Mouse (Mus musculus) gonadal fat pad, adult 2 months (tissue): ENCODE data around the gene Hba-a1. TPM values are rescaled to one million over a fixed set of nuclear protein-coding genes. Genes with fewer than 3 reads are reported as not detected.
"Not testable (repeated sequence)": the region's sequence is repeated elsewhere in the genome, so short reads cannot be mapped to it uniquely, and the experiment has no call there.

ENCODE experiments used
- DNase-seq: peaks from one replicate; pipeline ENCODE4 v3.0.0-alpha.2; 2012; ENCODE audit warnings: low read depth
- polyA plus RNA-seq: library from polyadenylated mRNA; depleted of rRNA; stranded (reverse); fragments of >200 nt; gene quantifications from 2 replicates; pipeline ENCODE4 v1.2.3, GENCODE M21; 2012

Hba-a1 gene
- polyA plus RNA-seq, 1 experiment, result 903 TPM

DNA sequence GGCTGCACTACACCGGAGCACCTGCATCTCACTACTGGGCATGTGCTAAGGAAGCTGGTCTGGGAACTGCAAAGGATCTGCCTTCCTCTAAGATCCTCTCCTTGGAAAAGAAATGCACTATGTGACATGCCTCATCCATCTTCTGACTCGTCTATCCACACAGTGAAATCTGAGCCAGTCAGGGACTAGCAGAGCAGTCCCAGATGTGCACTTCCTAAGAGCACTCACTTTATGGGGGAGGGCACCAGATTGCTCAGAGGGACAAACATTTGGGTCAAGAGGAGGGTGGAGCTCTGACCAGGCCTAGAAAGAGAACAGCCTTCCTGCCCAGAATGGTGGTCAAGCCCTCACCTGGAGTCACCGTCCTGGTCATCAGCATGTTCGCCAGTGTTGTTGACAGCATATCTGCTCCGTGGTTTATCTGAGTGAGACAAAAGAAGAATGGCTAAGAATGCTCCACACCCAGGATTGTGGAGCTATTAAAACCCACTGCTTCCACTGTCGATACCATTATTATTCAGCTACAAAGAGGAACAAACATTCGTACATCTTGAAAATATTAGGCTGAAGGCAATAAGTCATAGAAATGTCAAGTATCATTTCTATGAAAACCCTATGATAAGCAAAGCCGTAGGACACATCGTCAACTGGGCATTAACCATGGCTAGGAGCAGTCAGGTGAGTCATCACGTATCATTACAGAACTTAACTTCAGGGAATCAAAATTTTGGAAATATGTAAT, 20.5 kb upstream of the Hba-a1 start:
- no peak for DNase-seq

DNA sequence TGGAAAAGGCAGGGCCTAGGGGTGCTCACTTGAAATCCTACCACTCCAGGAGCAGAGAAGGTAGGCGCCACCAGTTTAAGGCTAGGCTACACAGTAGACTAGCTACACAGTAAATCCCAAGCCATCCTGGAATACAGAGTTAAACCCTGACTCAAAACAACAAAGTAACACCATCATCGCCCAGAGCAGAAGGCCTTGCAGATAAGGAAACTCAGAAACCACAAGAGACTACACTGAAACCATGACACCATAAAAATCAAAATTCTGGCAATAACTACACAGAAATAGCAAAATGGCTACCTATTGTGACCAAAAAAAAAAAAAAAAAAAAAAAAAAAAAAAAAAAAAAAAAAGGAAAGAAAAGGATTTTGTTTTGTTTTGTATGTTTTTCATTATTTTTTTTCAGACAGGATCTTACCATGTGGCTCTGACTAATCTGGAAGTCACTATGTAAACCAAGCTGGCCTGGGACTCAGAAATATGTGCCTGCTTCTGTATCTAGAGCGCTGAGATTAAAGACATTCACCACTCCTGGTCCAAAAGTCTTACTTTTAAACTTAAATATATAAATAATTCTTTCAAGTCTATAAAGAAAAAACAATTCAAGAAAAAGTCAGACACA, 18.1 kb upstream of the Hba-a1 start:
- DNase-seq, result no peak

DNA sequence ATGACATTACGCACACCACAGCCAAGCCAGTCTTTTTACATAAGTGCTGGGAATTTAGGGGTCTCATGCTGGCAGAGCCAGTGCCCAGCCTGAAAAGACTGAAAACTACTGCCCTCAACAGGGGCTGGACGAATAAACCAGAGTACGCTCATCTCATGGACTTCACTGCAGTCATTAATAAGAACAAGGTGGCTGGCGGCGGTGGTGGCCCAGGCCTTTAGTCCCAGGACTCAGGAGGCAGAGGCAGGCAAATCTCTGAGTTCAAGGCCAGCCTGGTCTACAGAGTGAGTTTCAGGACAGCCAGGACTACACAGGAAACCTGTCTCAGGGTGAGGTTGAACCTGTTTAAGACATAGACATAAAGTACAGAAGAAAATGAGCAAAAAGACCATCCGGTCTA, 17.1 kb upstream of the Hba-a1 start:
- DNase-seq, result no peak

DNA sequence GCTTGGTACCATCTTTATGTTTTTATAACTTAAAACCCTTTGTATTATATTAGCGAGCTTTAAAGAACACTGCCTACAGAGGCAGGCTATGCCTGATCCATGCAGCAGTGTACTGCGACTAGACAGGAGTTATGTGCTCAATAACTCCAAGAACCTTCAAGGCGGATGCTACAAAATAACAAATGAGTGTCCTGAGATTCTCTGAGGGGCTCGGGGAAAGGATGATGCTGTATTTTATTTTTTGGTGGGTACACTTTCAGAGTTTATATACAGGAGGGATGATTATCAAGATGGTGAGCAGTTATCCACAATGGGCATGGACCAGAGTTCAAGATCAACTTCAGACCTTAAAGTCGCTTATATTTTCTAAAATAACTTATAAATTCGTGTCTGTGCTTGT, 16.5 kb upstream of the Hba-a1 start:
- DNase-seq, result no peak

DNA sequence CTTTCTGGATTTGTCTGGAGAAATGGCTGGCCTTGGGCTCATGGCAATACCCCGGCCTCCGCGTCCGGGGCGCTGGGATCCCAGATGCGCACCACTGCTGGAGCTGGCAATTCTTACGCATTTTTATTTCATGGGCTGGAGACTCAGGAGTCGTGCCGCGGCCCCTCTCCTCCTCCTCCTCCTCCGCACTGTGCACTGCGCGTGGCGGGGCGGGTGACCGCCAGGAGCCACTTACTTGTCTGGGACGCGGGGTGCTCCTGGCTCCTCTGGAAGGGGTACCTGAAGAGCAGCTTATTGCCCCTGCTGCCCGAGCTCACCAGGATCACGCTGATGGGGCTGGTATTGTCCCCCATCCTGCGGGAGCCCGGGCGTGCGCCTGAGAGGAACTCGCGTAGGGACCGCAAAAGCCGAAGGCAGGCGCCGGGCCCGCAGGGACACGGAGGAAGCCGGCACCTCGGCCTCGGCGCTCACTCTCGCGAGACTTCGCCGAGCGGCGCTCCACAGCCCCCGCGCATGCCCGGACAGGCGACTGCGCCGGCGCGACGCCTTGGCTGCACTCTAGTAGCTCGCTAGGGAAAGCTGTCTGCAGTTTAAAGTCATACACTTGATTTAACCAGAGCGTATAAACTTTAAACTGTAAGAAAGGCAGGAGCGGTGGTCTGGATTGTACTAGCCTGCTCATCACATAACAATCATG, 16.0 kb upstream of the Hba-a1 start, which contains the start of gene Nprl3:
Gene Nprl3 (minus strand): TSS at position 520 of the 697 bp plus-strand sequence.
- DNase-seq, result peak; percentile 23

DNA sequence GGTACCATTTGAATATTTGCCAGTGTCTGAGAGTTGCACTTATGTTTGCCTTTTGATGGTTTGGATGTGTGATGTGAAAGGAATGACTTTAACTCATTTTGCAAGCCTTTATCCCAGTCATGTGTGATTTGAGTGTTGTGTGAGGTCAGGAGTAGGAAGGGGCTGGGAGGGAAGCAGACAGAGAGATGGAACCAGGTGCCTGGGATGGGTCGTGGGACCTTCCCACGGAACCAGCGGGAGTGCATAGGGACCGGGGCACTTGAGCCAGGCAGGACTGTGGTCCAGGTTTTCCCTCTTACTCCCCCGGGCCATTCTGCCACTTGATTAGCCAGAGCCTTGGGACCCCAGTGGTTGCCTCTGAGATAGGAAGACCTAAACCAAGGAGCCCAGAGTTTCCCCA, 15.3 kb upstream of the Hba-a1 start:
- DNase-seq, result no peak

DNA sequence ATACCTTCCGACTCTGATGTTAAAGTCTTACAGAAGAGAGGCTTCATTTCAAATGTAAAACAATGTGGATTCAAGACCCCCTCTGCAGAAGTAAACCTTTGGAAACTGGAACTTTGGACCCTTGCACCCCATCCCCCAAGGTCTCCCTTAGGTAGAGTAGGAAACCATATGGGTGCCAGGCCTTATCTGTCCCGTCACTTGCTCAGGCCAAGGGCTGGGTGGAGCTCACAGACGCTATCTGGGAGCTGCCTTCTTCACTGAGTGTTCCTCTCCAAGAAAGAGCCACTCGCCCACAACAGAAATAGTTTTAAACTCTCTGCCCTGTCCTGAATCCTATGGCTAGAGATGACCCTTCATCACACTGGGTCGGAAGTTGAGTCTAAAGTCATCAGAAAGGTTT, 14.4 kb upstream of the Hba-a1 start:
- DNase-seq, result no peak

DNA sequence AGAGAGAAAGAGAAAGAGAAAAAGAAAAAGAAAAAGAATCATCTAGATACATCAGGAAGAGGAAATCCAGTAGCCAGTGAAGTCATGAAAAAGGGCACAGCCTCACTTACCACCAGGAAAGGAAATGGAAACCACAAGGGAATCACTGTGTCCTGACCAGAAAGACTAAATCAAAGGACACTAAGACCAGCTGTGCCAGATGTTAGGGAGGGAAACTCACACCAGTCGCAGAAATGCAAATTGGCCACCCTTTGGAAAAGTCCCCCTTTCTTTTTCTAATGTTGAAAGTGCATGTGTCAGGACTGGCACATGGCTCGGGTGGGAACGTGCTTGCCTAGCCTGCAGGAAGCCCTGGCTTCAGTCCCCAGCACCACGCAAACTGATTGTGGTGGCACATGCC, 12.1 kb upstream of the Hba-a1 start:
- no peak for DNase-seq

DNA sequence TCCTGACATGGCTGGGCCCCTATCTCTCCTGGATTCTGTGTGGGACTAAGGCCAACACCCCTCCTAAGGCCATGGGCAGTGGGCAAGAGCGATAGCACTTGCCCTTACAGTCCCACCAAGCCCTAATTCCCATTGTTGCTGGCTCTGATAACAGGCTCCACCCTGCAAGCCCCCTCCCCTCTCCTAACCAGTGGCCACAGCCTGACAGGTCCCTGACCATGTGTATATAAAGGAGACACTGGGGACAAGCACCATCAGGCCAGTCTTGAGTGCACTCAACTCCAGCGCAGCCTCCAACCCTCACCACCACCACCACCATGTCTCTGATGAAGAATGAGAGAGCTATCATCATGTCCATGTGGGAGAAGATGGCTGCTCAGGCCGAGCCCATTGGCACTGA, 7.0 kb upstream of the Hba-a1 start, which contains the start of gene Hba-x:
Gene Hba-x (plus strand): TSS at position 54 of the 400 bp plus-strand sequence.
- DNase-seq, result no peak

DNA sequence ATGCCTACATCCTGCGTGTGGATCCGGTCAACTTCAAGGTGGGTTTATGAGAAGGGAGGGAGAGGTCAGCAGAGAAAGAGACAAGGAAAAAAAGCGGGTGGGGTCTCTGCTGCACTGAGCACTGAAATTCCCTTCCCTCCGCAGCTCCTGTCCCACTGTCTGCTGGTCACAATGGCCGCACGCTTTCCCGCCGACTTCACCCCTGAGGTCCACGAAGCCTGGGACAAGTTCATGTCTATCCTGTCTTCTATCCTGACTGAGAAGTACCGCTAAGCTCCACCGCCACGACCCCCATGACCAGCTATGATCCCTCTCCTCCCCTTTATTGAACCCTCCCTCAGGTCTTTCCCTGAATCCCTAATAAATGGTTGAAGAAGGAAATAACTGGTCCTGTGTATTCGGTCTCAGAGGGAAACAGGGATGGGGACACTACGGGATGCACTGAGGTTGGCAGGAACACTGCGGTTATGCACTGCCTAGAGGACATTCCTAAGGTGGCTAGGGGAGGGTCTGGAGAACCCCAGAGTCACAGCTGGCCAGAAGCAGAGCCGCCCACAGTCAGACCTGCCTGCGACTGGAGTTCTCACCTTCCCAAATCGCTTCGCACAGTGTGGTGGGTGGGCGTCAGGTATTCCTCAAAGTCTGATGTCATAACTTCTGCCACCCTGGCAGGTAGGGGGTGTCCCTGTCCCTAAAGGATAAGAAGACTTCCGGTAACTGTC, 5.4 kb upstream of the Hba-a1 start:
- DNase-seq, result no peak

DNA sequence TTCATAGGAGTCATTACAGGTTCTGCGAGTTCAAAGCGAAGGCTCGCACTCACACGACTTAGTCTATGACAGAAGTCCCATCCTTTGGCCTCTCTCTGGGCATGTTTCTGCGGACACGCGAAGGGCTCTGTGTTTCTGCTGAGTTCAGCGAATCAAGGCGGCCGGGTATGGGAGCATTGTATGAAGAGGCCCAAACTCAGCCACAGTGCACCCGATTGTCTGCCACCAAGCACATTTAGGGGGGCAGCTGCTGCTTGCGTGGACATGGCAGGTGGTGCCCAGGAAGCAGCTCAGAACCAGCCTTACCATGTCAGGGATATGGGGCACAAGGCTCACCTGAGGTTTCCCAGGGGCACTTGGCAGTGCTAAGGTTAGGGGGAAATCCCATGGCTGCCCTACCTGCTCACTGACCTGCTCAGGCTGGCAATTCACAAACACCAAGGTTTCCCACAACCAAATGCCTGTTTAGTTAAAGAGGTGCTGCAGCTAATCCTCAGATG, 4.8 kb upstream of the Hba-a1 start:
- no peak for DNase-seq

DNA sequence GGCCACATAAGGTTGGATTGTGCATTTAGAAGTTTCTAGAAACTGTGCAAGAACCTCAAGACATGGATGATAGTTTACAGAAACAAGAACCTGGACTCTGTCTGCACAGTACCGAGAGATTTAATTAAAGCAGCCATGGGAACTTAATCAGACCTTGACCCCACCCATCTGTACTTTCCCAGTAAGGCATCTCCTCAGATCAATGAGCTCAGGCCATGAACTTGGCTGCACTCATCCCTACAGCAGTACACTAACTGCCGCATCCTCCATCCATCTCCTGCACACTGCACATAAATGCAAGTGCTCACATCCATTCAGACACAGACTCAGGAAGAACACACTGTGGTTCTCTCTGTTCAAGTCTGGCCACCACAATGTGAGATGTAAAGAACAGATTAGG, 2.7 kb upstream of the Hba-a1 start:
- DNase-seq, result no peak

DNA sequence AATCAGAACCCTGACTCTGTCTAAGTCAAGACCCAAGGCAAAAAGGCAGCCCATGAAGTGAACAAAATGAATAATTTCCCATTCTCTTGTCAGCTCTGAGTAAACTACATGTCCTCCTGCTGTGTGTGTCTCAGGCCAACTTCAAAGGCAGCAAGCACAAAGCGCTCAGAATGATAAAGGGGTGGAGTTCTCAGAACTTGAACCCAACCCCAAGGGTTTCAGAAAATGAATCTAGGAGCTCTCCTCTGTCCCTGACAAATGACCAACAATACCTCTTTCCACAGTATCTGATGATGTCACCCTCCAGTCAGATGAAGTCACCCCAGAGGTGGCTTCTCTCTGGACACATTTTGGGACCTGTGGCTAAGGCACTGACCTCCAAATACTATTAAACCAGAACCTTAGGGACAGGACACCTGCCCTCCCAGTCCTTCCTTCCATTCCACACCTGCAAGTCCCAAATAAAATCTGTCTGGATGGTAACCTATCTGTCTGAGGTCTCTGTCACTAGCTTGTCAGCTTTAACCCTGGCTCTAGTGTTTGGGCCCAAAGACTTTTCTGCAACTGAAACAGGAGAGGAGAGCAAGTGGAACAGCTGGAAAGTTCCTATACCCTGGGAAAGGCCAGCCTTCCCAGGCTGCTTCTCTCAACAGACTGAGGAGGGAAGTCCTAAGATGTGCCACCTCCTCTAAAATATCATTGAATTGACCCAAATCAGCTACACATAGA, 1.7 kb upstream of the Hba-a1 start:
- DNase-seq, result no peak

DNA sequence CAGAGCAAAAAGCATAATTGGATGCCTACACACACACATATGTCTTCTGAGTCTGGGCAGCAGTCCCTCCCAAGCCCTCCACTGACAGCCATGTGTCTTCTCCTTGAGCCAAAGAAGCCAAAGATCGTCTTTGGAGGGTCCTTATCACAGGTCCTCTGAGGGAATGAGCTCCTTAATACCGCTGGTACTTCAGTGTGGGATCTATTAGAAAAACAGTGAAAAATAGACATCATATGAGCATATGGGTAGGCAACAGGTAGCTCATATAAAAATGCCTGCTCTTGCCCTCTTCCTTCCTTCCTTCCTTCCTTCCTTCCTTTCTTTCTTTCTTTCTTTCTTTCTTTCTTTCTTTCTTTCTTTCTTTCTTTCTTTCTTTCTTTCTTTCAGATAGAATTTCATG, 1.3 kb downstream of the Hba-a1 start:
- DNase-seq, result not testable (repeated sequence)

DNA sequence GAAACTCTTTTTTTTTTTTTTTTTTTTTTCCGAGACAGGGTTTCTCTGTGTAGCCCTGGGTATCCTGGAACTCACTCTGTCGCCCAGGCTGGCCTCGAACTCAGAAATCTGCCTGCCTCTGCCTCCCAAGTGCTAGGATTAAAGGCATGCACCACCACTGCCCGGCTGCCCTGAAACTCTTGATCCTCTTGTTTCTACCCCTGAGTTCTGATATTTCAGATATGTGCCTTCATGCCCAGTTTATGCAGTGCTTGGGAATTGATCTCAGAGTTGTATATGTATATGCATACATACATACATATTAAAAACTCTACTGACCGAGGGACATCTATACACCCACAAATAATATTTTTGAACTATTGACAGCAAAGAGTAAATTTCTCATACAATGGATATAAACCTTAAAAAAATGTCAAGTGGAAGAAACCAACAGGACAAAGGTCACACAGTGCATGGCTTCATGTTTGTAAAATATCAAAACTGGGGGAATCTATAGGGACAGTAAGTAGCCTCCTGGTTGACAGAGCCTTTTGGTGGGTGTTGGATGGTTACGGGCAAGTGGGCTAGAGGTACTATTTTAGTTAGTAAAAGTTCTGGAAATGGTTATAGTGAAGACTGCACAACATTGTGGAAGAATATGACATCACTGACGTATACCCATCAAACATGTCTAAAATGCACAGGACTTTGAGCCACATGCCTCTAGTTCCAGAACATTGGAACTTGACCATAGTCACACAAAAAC, 1.9 kb downstream of the Hba-a1 start:
- no peak for DNase-seq

DNA sequence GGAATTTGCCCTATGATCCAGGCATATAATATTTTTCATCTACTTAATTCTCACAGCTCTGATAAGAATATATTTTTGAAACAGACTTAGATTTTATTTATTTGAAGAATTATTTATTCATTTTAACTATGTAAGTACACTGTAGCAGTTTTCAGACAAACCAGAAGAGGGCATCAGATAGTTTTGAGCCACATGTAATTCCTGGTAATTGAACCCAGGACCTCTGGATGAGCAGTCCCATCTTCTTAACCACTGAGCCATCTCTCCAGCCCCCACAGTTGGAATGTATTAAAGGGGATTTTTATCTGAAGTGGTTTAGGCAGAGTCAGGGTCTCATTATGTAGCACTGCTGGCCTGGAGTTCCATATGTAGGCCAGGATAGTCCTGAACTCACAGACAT, 2.6 kb downstream of the Hba-a1 start:
- DNase-seq, result not testable (repeated sequence)

DNA sequence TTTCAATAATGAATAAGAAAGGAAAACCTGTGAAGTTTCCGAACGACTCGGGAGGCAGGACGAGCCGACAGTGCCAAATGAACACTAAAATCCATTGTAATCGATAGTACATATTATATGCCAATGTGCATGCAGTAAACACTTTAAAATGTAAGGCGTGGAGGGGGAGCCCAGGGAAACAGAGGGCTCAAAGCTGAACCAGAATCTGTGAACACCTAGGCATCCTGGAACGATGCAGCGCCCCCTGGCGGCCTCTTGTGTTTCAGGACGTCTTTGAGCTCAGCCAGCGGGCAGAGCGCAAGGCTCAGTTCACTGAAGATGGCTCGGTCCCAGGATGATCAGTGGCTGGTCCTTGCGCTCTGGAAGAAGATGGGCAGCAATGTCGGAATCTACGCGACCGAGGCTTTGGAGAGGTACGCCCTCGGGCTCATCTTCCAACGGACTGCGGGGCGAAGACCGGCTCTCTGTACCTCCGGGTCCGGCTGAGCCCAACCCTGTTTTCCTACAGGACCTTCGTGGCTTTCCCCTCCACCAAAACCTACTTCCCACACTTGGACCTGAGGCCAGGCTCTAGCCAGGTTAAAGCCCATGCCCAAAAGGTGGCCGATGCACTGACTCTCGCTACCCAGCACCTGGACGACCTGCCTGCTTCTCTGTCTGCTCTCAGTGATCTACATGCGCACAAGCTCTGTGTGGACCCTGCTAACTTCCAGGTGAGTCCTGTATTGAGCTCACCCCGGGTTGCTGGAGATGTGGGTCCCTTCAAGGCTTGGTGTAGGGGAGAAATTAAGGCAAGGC, 3.6 kb downstream of the Hba-a1 start, which contains the start of gene Hbq1b:
Gene Hbq1b (plus strand): TSS at position 271 of the 798 bp plus-strand sequence.
- DNase-seq, result not testable (repeated sequence)

DNA sequence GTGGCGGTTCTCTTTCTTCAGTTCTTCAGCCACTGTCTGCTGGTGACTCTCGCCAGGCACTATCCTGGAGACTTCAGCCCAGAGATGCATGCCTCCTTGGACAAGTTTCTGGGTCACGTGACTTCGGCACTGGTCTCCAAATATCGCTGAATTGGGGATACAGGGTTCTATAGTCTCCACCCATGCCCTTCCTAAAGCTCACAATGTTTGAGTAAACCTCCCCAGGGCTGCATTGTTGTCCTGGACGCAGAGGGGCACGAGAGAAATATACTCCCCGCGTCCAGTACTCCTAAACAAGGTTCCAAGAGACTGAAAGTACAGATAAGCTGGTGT, 4.1 kb downstream of the Hba-a1 start:
- DNase-seq, result no peak

DNA sequence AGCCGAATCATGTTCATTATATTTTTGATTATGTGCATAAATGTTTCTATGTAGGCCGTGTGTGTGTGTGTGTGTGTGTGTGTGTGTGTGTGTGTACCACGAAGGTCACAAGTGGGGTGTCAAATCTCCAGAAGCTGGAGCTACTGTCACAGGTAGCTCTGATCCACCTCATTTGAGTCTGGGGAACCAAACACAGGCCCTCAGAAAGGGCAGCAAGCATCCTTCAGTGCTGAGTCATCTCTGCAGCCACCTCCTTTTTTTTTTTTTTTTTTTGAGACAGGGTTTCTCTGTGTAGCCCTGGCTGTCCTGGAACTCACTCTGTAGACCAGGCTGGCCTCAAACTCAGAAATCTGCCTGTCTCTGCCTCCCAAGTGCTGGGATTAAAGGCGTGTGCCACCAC, 9.5 kb downstream of the Hba-a1 start:
- DNase-seq, result not testable (repeated sequence)

DNA sequence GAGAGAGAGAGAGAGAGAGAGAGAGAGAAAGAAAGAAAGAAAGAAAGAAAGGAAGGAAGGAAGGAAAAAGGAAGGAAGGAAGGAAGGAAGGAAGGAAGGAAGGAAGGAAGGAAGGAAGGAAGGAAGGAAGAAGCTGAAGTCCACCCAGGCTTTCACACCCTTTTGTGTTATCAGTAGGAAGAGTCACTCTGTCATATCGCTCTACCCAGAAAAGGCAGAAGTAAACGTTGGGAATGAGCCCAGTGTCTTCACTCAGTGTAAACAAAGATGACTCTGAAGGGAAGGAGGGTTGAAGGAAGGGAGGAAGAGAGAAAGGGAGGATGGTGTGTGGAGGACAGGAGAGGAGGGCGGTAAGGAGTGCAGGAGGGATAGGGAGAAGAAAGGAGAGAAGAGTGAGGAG, 10.2 kb downstream of the Hba-a1 start:
- not testable (repeated sequence) for DNase-seq
